Mouse (Mus musculus): Measurements from ENCODE around the gene Cdh13. TPM values are rescaled to one million over a fixed set of nuclear protein-coding genes. Genes with fewer than 3 reads are reported as not detected.

Cdh13 gene
- polyA plus RNA-seq, 1 experiment, result 56.6 TPM

GRCm38 (mm10) chr8:118274243-118274642, 9.3 kb upstream of the Cdh13 start:
- TF ChIP-seq MYOG (IDR thresholded peaks at IDR 0.05; ENCODE audit: control insufficient read depth in 1 of 3, insufficient read depth in 1 of 3, insufficient read length in 2 of 3, low read depth in 2 of 3) (no peak), POLR2A (IDR thresholded peaks at IDR 0.05; ENCODE audit: insufficient read length, low read depth) (no peak), USF1 (IDR thresholded peaks at IDR 0.05; ENCODE audit: low read depth) (no peak), E2F4 (IDR thresholded peaks at IDR 0.05; ENCODE audit: insufficient read depth) (no peak), MAX (IDR thresholded peaks at IDR 0.05; ENCODE audit: low read depth) (no peak)
- Histone ChIP-seq H3K4me3 (no peak overlapping the region), H3K4me2 (ENCODE audit: low read depth) (no peak overlapping the region), H3K36me3 (ENCODE audit: control insufficient read depth, insufficient read depth) (no peaks in the 10 kb centered on the region), H3K27me3 (ENCODE audit: control insufficient read depth, insufficient read depth, insufficient read length) (no peaks in the 10 kb centered on the region), H3ac (ENCODE audit: control insufficient read depth, insufficient read length) (no peak overlapping the region), H3K79me2 (ENCODE audit: control insufficient read depth, insufficient read depth) (no peaks in the 10 kb centered on the region)

- TF ChIP-seq CEBPB (IDR thresholded peaks at IDR 0.05; ENCODE audit: insufficient read depth, poor library complexity, severe bottlenecking) (no peak), MAX (IDR thresholded peaks at IDR 0.05; ENCODE audit: low read depth) (no peak), TCF3 (IDR thresholded peaks at IDR 0.05; ENCODE audit: insufficient read length, low read depth) (no peak), SRF (IDR thresholded peaks at IDR 0.05; ENCODE audit: control insufficient read depth, insufficient read length, low read depth) (no peak), MYOG (IDR thresholded peaks at IDR 0.05; ENCODE audit: control insufficient read depth in 1 of 3, insufficient read depth in 1 of 3, insufficient read length in 2 of 3, low read depth in 2 of 3) (no peak), POLR2A (IDR thresholded peaks at IDR 0.05; ENCODE audit: insufficient read length, low read depth) (no peak), MYOD1 (IDR thresholded peaks at IDR 0.05; ENCODE audit: control insufficient read depth in 1 of 3, insufficient read length in 2 of 3, low read depth in 2 of 3) (no peak), TCF12 (IDR thresholded peaks at IDR 0.05; ENCODE audit: insufficient read depth, poor library complexity, severe bottlenecking) (no peak), USF1 (IDR thresholded peaks at IDR 0.05; ENCODE audit: low read depth) (no peak), E2F4 (IDR thresholded peaks at IDR 0.05; ENCODE audit: insufficient read depth) (no peak), POLR2AphosphoS2 (IDR thresholded peaks at IDR 0.05; ENCODE audit: insufficient read length, low read depth) (no peak), REST (IDR thresholded peaks at IDR 0.05; ENCODE audit: insufficient read depth, insufficient read length) (no peak)
- H3K36me3 ChIP-seq (ENCODE audit: control insufficient read depth, insufficient read depth), result no peaks in the 10 kb centered on the region
- no peaks in the 10 kb centered on the region for H3K79me2 ChIP-seq (ENCODE audit: control insufficient read depth, insufficient read depth)
- no peaks in the 10 kb centered on the region for H3K27me3 ChIP-seq (ENCODE audit: control insufficient read depth, insufficient read depth, insufficient read length)
- no peak overlapping the region for H3K4me3 ChIP-seq
- H3ac ChIP-seq (ENCODE audit: control insufficient read depth, insufficient read length), result no peak overlapping the region
- H3K4me2 ChIP-seq (ENCODE audit: low read depth), result no peak overlapping the region
Measured at GRCm38 (mm10) chr8:118274688-118275087, 8.8 kb upstream of the Cdh13 start.

GRCm38 (mm10) chr8:118284112-118285029, 838 bp downstream of the Cdh13 start:
- H3K4me3 ChIP-seq, result peak overlapping the region; percentile 78
- no peaks in the 10 kb centered on the region for H3K36me3 ChIP-seq (ENCODE audit: control insufficient read depth, insufficient read depth)
- H3K4me2 ChIP-seq (ENCODE audit: low read depth), result peak overlapping the region; percentile 97
- TF ChIP-seq TCF3 (IDR thresholded peaks at IDR 0.05; ENCODE audit: insufficient read length, low read depth) (no peak), MYOG (IDR thresholded peaks at IDR 0.05; ENCODE audit: control insufficient read depth in 1 of 3, insufficient read depth in 1 of 3, insufficient read length in 2 of 3, low read depth in 2 of 3) (peak in 2 of 3 experiments; percentile 49 to 76), POLR2A (IDR thresholded peaks at IDR 0.05; ENCODE audit: insufficient read length, low read depth) (peak; percentile 29), MYOD1 (IDR thresholded peaks at IDR 0.05; ENCODE audit: control insufficient read depth in 1 of 3, insufficient read length in 2 of 3, low read depth in 2 of 3) (peak in 2 of 3 experiments; percentile 73 to 82)
- no peaks in the 10 kb centered on the region for H3K27me3 ChIP-seq (ENCODE audit: control insufficient read depth, insufficient read depth, insufficient read length)
- H3K79me2 ChIP-seq (ENCODE audit: control insufficient read depth, insufficient read depth), result peaks cover 4% of the 10 kb centered on the region
- H3ac ChIP-seq (ENCODE audit: control insufficient read depth, insufficient read length), result peak overlapping the region; percentile 75

- Histone ChIP-seq H3K36me3 (ENCODE audit: control insufficient read depth, insufficient read depth) (no peaks in the 10 kb centered on the region), H3K79me2 (ENCODE audit: control insufficient read depth, insufficient read depth) (peaks cover 4% of the 10 kb centered on the region), H3K4me2 (ENCODE audit: low read depth) (peak overlapping the region; percentile 97), H3K4me3 (peak overlapping the region; percentile 78), H3ac (ENCODE audit: control insufficient read depth, insufficient read length) (no peak overlapping the region), H3K27me3 (ENCODE audit: control insufficient read depth, insufficient read depth, insufficient read length) (no peaks in the 10 kb centered on the region)
- 0 out of 2 replicates have a peak, but pooled peaks have one; percentile 0 for TF ChIP-seq CEBPB (IDR thresholded peaks at IDR 0.05; ENCODE audit: insufficient read depth, poor library complexity, severe bottlenecking)
- TF ChIP-seq REST (IDR thresholded peaks at IDR 0.05; ENCODE audit: insufficient read depth, insufficient read length), result no peak
Measured at GRCm38 (mm10) chr8:118285596-118286281, 2.2 kb downstream of the Cdh13 start.

Measured in myocyte (in vitro differentiated cells).